Mouse (Mus musculus) lung, postnatal 0 days (tissue): Measurements from ENCODE around the gene Zfp771. TPM values are rescaled to one million over a fixed set of nuclear protein-coding genes. Genes with fewer than 3 reads are reported as not detected.
A peak's percentile ranks its signal among the peaks of the same experiment; 100 is the strongest.

Experiments used
- ATAC-seq: fragments of 200-750 bp; cut with Nextera tagmentation; 2 replicates; pipeline ENCODE4 v1.8.0; 2017; ENCODE audit warnings: moderate library complexity
- DNase-seq: peaks from one replicate; pipeline ENCODE4 v3.0.0-alpha.2; 2016; ENCODE audit warnings: low spot score
- H3K27ac ChIP-seq: fragments of 300-500 bp; sonication (generic); 2 replicates; pipeline ENCODE4 v1.5.1; 2014; ENCODE audit warnings: antibody characterized with exemption, mild to moderate bottlenecking, low read length, mixed read lengths
- H3K27me3 ChIP-seq: fragments of 300-500 bp; sonication (generic); replicated peaks from 2 replicates; pipeline ENCODE4 v1.6.1; 2014; ENCODE audit warnings: low read length, mixed read lengths; ENCODE audit not compliant: insufficient read depth
- H3K36me3 ChIP-seq: fragments of 300-500 bp; sonication (generic); 2 replicates; pipeline ENCODE4 v1.6.1; 2014; ENCODE audit warnings: low read length, mixed read lengths; ENCODE audit not compliant: insufficient read depth
- H3K4me1 ChIP-seq: fragments of 300-500 bp; sonication (generic); 2 replicates; pipeline ENCODE4 v1.6.1; 2014; ENCODE audit warnings: antibody characterized with exemption, low read depth, low read length, mixed read lengths; ENCODE audit not compliant: insufficient read depth
- H3K4me2 ChIP-seq: fragments of 300-500 bp; sonication (generic); replicated peaks from 2 replicates; pipeline ENCODE4 v1.6.1; 2014; ENCODE audit warnings: low read depth, mild to moderate bottlenecking, low read length, moderate library complexity, mixed read lengths
- H3K4me3 ChIP-seq: fragments of 300-500 bp; sonication (generic); 2 replicates; pipeline ENCODE4 v1.5.1; 2014; ENCODE audit warnings: low read depth, low read length
- H3K9ac ChIP-seq: fragments of 300-500 bp; sonication (generic); replicated peaks from 2 replicates; pipeline ENCODE4 v1.6.1; 2014; ENCODE audit warnings: low read depth, mild to moderate bottlenecking
- H3K9me3 ChIP-seq: fragments of 300-500 bp; sonication (generic); 2 replicates; pipeline ENCODE4 v1.6.1; 2016; ENCODE audit warnings: low read length, mixed read lengths
- CTCF ChIP-seq: IDR thresholded peaks from 2 replicates; pipeline ENCODE4 v1.5.1; 2016; ENCODE audit warnings: antibody characterized with exemption, mild to moderate bottlenecking
- EP300 ChIP-seq: IDR thresholded peaks from 2 replicates; pipeline ENCODE4 v1.6.1; 2016; ENCODE audit warnings: antibody characterized with exemption, mild to moderate bottlenecking, control low read depth
- WGBS: fragments of 180-500 bp; shearing (Covaris S2); extraction: QIAGEN DNeasy Blood & Tissue Kit; methylation state at CpG from one replicate; pipeline ENCODE4 v1.1.7; 2014; 5-methylcytosine and 5-hydroxymethylcytosine counted together
- polyA plus RNA-seq: library from polyadenylated mRNA; unstranded; fragments of >200 nt; fragmentation: Nextera tagmentation; extraction: Ambion mirVana; gene quantifications from 2 replicates; pipeline ENCODE4 v1.2.1, GENCODE M21; 2015

The Zfp771 gene
- polyA plus RNA-seq, 1 experiment from 2014 or later: 34.9 TPM

DNA sequence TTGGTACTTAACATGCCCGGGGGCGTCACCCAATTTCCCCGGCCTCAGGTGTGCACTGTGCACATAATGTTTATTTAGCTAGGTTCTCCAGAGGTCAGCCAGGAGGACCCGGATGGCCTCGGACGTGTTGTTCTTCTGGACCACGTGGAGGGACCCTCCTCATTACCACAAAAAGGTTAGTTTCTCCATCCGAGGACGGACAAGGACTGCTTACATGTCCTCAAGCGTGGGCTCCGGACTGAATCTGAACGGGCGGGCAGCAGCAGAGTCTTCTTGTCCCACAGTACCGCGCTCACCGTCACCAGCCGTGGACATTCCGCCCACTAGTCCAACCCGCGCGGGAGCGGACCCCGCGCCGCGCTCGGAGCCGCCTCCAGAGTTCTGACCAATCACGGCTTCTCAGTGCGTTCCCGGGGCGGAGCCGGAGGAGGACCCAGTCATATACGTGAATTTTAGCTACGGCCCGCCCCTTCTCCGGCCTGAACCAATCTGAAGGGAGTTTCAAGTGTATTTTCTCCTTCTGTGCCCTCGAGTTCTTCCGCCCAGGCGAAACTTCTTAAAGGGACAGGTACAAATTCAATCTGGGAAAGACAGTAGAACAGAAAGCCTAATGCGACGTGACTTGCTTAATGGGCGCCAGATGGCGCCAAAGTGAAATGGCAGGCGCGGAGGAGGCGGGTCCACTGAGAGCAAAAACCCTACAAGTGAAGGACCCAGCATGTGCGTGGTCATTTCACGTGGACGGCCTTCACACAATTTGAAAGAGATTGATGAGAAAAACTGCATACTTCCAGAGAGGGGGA, 16.4 kb downstream of the Zfp771 start, which contains the start of gene Dctpp1:
Gene Dctpp1 (minus strand): TSS at position 401 of the 803 bp plus-strand sequence.
- Histone ChIP-seq H3K27ac (0 out of 2 replicates have a peak within 1 kb of the TSS, but pooled peaks have one; percentile 11), H3K4me2 (peak within 1 kb of the TSS; percentile 66), H3K9ac (peak within 1 kb of the TSS; percentile 39), H3K36me3 (no peaks in the 10 kb centered on the region), H3K9me3 (no peaks in the 10 kb centered on the region), H3K27me3 (no peaks in the 10 kb centered on the region), H3K4me3 (peak within 1 kb of the TSS; percentile 53), H3K4me1 (peaks cover 3% of the 10 kb centered on the region; the same call in 1 of the 2 replicates)
- peak; percentile 100 for DNase-seq
- under 1% methylated on average over 50 of the region's 50 CpGs for WGBS
- peak; percentile 99 for ATAC-seq
- peak; percentile 67; the same call in 1 of the 2 replicates for TF ChIP-seq EP300
- TF ChIP-seq CTCF: peak; percentile 88

DNA sequence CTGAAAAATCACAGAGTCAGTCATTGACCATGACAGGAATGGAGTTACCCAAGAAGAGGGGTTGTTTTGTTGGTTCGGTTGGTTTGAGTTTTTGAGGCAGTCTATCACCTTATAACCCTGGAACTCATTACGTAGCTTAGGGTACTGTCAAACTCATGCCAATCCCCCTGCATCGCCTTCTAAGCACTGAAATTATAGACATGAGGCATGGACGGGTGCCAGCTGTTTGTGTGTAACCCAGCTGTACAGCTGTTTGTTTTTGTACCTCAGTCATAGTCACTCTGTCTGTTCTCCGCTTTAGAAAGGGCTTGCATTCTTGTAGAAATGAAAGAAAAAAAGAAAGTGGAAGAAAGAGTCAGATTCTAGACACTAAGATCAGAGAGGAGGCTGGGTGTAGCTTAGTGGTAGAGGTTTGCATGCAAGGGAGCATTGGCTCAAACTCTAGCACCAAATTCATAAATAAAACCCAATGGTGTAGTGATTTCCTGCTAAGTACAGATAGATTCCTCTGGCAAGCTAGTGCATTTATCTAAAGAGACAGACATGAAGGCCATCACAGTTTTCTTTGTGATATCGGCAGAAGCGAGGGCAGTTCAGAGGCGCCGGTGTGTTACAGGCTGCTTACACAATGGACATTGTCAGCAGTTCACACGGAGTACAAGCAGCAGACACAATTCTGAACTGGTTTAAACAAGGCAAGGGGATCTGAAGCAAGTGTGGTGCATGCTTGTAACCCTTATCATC, 18.3 kb downstream of the Zfp771 start:
- DNase-seq (peak; percentile 47), ATAC-seq (no peak)
- 56% methylated on average over 10 of the region's 10 CpGs for WGBS
- no peak overlapping the region for H3K4me3 ChIP-seq
- H3K36me3 ChIP-seq: no peaks in the 10 kb centered on the region
- peaks cover 3% of the 10 kb centered on the region; the same call in 1 of the 2 replicates for H3K4me1 ChIP-seq
- TF ChIP-seq EP300: no peak
- no peak for TF ChIP-seq CTCF
- H3K27ac ChIP-seq: no peak overlapping the region; the same call in 1 of the 2 replicates
- H3K9ac ChIP-seq: no peak overlapping the region
- no peaks in the 10 kb centered on the region for H3K27me3 ChIP-seq
- no peaks in the 10 kb centered on the region for H3K9me3 ChIP-seq
- H3K4me2 ChIP-seq: no peak overlapping the region

DNA sequence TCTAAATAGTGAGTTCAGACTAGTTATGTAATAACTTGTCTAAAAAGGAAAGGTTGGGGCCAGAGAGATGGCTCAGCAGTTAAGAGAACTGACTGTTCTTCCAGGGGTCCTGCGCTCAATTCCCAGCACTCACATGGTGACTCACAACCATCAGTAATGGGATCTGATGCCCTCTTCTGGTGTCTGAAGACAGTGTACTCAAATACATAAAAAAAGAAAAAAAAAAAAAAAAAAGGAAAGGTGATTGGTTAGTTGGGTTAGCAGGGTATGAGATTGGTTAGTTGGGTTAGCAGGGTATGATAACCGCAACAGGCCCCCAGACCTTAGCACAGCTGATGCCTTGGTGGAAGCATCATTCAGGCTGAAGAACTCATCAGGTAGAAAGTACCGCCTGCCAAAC, 19.5 kb downstream of the Zfp771 start:
- no peak for TF ChIP-seq EP300
- no peak for TF ChIP-seq CTCF
- DNase-seq: no peak
- peaks cover 3% of the 10 kb centered on the region; the same call in 1 of the 2 replicates for H3K4me1 ChIP-seq
- no peak overlapping the region for H3K27ac ChIP-seq
- ATAC-seq: no peak
- no peaks in the 10 kb centered on the region for H3K9me3 ChIP-seq
- no peak overlapping the region for H3K4me2 ChIP-seq
- H3K36me3 ChIP-seq: no peaks in the 10 kb centered on the region
- no peak overlapping the region for H3K9ac ChIP-seq
- 90% methylated on average over 3 of the region's 3 CpGs for WGBS
- H3K4me3 ChIP-seq: no peak overlapping the region
- H3K27me3 ChIP-seq: no peaks in the 10 kb centered on the region

DNA sequence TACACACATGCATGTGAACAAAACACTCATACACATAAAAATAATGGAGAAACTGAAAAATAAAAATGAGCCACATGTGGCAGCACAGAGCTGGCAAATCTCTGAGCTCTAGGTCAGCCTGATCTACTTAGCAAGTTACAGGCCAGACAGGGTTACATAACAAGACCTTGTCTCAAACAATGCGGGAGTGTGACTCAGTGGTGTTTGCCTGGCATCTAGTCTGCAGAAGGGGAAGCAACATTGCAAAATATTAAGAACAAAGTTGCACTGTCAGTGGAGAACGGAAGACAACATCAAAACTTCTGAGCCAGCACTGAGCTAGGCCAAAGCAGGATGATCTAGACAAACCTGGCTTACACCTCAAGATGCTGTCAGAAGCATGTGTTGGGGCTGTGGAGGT, 26.2 kb downstream of the Zfp771 start:
- no peaks in the 10 kb centered on the region for H3K9me3 ChIP-seq
- H3K27me3 ChIP-seq: no peaks in the 10 kb centered on the region
- peak; percentile 62 for DNase-seq
- TF ChIP-seq CTCF (no peak), EP300 (no peak)
- 72% methylated on average over 2 of the region's 2 CpGs for WGBS
- peaks cover 8% of the 10 kb centered on the region for H3K4me1 ChIP-seq
- no peak overlapping the region for H3K9ac ChIP-seq
- no peak overlapping the region for H3K4me2 ChIP-seq
- no peak overlapping the region for H3K27ac ChIP-seq
- ATAC-seq: no peak
- H3K4me3 ChIP-seq: no peak overlapping the region
- no peaks in the 10 kb centered on the region for H3K36me3 ChIP-seq

DNA sequence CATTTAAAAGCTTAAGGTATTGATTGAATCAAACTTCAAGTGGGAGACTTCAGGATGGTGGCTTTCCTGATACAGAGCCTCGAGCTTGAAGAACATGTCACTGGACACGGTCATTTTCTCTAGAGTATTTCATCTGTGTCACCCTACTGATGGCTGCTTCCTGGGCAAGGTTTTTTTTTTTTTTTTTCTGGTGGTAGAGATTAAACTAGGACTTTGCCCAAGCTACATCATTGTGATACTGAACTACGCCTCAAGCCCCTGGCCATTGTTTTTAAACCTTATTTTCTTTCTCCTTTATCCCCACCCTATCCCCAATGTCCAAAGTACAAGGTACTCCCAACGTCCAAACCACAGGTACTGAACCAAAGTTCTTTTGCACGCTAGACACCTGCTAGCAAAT, 26.6 kb downstream of the Zfp771 start:
- Histone ChIP-seq H3K9ac (no peak overlapping the region), H3K36me3 (no peaks in the 10 kb centered on the region), H3K4me1 (peaks cover 8% of the 10 kb centered on the region), H3K4me3 (no peak overlapping the region), H3K4me2 (no peak overlapping the region), H3K9me3 (no peaks in the 10 kb centered on the region), H3K27ac (no peak overlapping the region), H3K27me3 (no peaks in the 10 kb centered on the region)
- no peak for TF ChIP-seq EP300
- TF ChIP-seq CTCF: no peak
- 83% methylated on average over 5 of the region's 5 CpGs for WGBS
- DNase-seq (no peak), ATAC-seq (no peak)

DNA sequence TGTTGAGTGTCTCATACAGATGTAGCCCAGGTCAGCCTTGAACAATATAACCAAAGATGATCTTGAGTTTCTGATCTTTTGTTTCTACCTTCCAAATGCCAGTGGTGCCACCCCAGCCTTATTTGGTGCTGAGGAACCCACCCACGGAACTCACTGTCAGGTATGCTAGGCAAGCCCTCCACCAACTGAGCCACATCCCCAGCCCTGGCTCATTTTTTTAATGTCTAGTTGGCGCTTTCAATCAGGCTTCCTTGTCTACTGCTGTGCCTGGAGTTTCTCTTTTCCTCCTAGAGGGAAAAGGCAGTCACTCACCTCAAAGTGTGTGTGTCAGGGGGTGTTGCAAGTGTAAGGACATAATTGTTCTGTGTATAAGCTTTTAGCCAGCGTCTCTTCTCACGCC, 27.0 kb downstream of the Zfp771 start:
- Histone ChIP-seq H3K9me3 (no peaks in the 10 kb centered on the region), H3K4me1 (peaks cover 8% of the 10 kb centered on the region), H3K9ac (no peak overlapping the region), H3K27me3 (no peaks in the 10 kb centered on the region), H3K27ac (no peak overlapping the region), H3K4me2 (no peak overlapping the region), H3K4me3 (no peak overlapping the region), H3K36me3 (no peaks in the 10 kb centered on the region)
- DNase-seq (no peak), ATAC-seq (no peak)
- no peak for TF ChIP-seq EP300
- no peak for TF ChIP-seq CTCF
- 94% methylated on average over 4 of the region's 4 CpGs for WGBS
